Mouse (Mus musculus) CH12.LX (cell line): ENCODE measurements around the gene Tmem258.

Experiments
- CHD1 ChIP-seq: IDR thresholded peaks from 2 replicates; pipeline ENCODE4 v1.6.1; 2012; ENCODE audit warnings: low read depth, low read length, improper control_type of control experiment, inconsistent platforms
- CHD2 ChIP-seq: IDR thresholded peaks from 2 replicates; pipeline ENCODE4 v1.6.1; 2011; ENCODE audit warnings: low read length, improper control_type of control experiment
- CTCF ChIP-seq, 2 experiments: IDR thresholded peaks in 1 of 2; conservative IDR thresholded peaks in 1 of 2; 2 replicates each; pipeline ENCODE4 v1.5.1; 2011 to 2012; ENCODE audit warnings: low read depth in 2 of 2, low read length in 2 of 2, improper control_type of control experiment in 1 of 2, inconsistent platforms in 1 of 2, mild to moderate bottlenecking in 1 of 2, moderate library complexity in 1 of 2
- ELF1 ChIP-seq: IDR thresholded peaks from 2 replicates; pipeline ENCODE4 v1.6.1; 2014; ENCODE audit warnings: low read depth, mild to moderate bottlenecking, inconsistent platforms, low read length, improper control_type of control experiment
- EP300 ChIP-seq: IDR thresholded peaks from 2 replicates; pipeline ENCODE4 v1.6.1; 2011; ENCODE audit warnings: low read length, improper control_type of control experiment
- MAFK ChIP-seq: IDR thresholded peaks from 2 replicates; pipeline ENCODE4 v1.6.1; 2011; ENCODE audit warnings: low read length, improper control_type of control experiment; ENCODE audit not compliant: insufficient replicate concordance
- MAX ChIP-seq: IDR thresholded peaks from 2 replicates; pipeline ENCODE4 v1.6.1; 2011; ENCODE audit warnings: low read length, improper control_type of control experiment
- MEF2A ChIP-seq: IDR thresholded peaks from 2 replicates; pipeline ENCODE4 v1.6.1; 2014; ENCODE audit warnings: low read depth, mild to moderate bottlenecking, inconsistent platforms, low read length, improper control_type of control experiment, borderline replicate concordance
- NRF1 ChIP-seq: IDR thresholded peaks from 2 replicates; pipeline ENCODE4 v1.6.1; 2014; ENCODE audit warnings: low read depth, mild to moderate bottlenecking, inconsistent platforms, low read length, improper control_type of control experiment, moderate library complexity
- SMC3 ChIP-seq: IDR thresholded peaks from 2 replicates; pipeline ENCODE4 v1.6.1; 2011; ENCODE audit warnings: low read depth, low read length, improper control_type of control experiment
- ZKSCAN1 ChIP-seq: IDR thresholded peaks from 2 replicates; pipeline ENCODE4 v1.6.1; 2012; ENCODE audit warnings: low read depth, inconsistent platforms, low read length, improper control_type of control experiment, borderline replicate concordance

DNA sequence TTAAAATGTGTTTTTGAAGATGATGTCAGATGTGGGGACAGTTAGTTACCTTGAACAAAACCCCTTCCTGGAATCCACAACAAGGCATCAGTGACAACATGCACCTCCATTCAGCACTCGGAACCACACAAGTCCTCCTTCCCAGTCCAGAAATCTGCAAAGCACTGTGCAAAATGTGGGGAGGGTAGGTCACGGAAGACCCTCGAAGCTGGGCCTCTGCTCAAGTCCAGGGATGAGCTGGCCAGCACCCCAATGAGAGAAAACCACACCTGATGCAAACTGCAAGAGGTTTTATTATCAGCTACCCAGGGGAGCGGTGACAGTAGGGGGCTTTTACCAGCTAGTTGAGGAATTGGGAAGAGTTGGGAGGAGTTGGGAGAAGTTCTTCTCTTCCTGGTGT, 28.9 kb upstream of the Tmem258 start:
- TF ChIP-seq CTCF (conservative IDR thresholded peaks at IDR 0.05 in 1 of 2, IDR thresholded peaks at IDR 0.05 in 1 of 2; ENCODE audit: low read depth in 2 of 2, low read length in 2 of 2) (no peak), CHD2 (no peak), MAFK (no peak), MEF2A (no peak), CHD1 (no peak), NRF1 (no peak), ELF1 (no peak), ZKSCAN1 (no peak), EP300 (no peak), SMC3 (no peak), MAX (no peak)
